Mouse (Mus musculus) heart, adult 11 months (tissue): ENCODE data around the gene Myadm.
"Not testable (repeated sequence)": the region's sequence is repeated elsewhere in the genome, so short reads cannot be mapped to it uniquely, and the experiment has no call there.

ENCODE experiments used
- DNase-seq: peaks from one replicate; pipeline ENCODE4 v3.0.0; 2022

The Myadm gene

DNA sequence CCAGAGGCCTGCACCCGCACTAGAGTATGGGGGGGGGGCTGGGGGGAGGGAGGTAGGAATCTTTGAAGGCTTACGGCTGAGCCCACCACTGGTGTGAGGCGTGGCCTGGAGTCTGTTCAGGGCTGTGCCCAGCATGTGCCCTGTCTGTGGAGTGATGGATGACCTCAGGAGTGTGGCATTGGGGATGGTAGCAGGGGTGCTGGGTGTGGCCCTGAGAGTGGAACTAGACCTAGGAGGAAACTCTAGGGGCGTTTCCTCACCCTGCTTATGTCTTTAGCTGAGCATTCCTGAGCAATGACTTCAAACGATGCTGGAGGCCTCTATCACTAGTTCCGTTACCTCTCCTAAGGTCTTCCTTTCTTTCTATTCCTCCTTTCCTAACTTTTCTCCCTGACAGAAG is 2.3 kb downstream of the Myadm start:
- peak; percentile 98 for DNase-seq

DNA sequence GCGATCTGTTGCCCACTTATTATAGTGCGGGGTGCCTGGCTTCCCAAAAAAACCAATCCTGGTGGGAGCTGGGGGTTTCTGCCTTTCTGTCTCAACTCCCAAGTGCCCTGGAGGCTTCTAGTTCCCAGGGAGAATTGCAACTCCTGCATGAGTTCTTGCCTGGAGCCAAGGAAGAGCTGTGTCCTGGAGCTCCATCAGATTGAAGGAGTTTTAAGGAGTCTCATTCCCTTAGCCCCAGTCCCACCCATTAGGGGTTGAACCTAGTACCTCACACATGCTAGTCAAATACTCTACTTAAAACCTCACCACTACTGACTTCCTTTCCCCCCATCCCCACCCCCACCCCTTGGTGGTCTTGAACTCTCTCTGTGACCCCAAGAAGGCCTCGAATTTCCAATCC is 2.9 kb downstream of the Myadm start:
- no peak for DNase-seq

DNA sequence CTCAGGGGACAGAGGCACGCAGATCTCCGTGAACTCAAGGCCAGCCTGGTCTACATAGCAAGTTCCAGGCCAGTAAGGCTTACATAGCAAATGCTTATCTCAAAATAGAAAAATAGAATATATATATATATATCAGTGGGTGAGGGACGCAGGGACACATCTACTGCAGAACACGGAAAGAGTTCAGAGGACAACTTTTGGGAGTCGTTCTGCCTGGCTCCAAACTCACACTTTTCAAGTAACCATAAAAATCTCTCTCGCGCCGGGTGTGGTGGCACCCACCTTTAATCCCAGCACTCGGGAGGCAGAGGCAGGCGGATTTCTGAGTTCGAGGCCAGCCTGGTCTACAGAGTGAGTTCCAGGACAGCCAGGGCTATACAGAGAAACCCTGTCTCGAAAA is 3.4 kb downstream of the Myadm start:
- DNase-seq: not testable (repeated sequence)

DNA sequence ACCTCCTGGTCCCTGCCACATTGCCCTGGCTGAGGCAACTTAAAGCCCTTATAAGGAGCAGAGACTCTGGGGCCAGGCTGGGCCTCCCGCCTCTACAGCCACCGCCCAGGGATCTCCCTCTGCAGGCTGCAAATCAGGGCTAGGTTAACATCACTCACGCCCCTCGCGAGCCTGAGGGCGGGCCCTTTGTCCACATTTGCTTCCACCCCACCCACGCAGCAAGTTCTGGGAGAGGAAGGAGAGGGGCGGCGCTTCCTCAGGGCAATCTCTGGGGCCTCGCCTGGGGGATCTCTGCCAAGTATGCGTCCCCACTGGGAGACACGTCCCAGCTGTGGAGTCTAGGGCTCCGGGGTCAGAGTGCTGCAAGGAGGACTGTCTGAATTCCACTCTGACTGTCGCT is 3.9 kb downstream of the Myadm start:
- peak; percentile 100 for DNase-seq

- DNase-seq: no peak
These were observed 5.9 kb downstream of the Myadm start for GRCm38 (mm10) chr7:3294794-3295193.

- peak; percentile 80 for DNase-seq
These were observed 6.6 kb downstream of the Myadm start for GRCm38 (mm10) chr7:3295321-3296110.

DNA sequence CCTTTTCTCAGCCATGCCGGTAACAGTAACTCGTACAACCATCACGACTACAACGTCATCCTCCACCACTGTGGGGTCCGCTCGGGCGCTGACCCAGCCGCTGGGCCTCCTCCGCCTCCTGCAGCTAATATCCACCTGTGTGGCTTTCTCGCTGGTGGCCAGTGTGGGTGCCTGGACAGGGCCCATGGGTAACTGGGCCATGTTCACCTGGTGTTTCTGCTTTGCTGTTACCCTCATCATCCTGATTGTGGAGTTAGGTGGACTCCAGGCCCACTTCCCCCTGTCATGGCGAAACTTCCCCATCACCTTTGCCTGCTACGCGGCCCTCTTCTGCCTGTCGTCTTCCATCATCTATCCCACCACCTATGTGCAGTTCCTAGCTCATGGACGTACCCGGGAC is 7.8 kb downstream of the Myadm start:
- peak; percentile 92 for DNase-seq

- peak; percentile 90 for DNase-seq
These were observed 11.2 kb downstream of the Myadm start for GRCm38 (mm10) chr7:3299941-3300617.

GRCm38 (mm10) chr7:3300891-3301627 is 12.2 kb downstream of the Myadm start:
- DNase-seq: peak; percentile 90

GRCm38 (mm10) chr7:3301628-3302555 is 13.0 kb downstream of the Myadm start:
- peak; percentile 97 for DNase-seq

GRCm38 (mm10) chr7:3302556-3303275 is 13.8 kb downstream of the Myadm start:
- peak; percentile 93 for DNase-seq

- peak; percentile 95 for DNase-seq
These were observed 14.4 kb downstream of the Myadm start for GRCm38 (mm10) chr7:3303276-3303781.

- peak; percentile 93 for DNase-seq
These were observed 14.9 kb downstream of the Myadm start for GRCm38 (mm10) chr7:3303789-3304188.

DNA sequence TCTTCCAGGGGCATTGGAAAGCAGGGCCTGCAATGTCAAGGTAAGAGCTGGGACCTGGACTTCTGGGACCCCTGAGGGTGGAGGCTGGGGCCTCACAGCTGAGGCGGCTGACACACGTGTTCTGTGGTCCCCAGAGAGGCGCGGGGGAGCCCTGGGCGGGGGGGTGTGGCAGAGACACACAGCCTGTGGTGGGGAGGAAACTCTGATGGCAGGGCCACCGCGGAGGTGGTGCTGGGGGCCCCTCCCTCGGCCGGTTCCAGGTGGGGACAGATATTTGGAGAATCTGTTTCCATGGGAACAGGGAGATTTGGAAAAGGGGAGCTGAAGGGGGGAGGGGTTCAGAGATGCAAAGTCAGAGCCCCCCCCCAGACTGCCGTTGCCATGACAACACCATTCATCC is 15.4 kb downstream of the Myadm start:
- peak; percentile 94 for DNase-seq

- DNase-seq: peak; percentile 62
These were observed 17.5 kb downstream of the Myadm start for GRCm38 (mm10) chr7:3306400-3306799.

- DNase-seq: peak; percentile 71
These were observed 19.8 kb downstream of the Myadm start for GRCm38 (mm10) chr7:3308646-3309045.

- DNase-seq: no peak
These were observed 21.4 kb downstream of the Myadm start for GRCm38 (mm10) chr7:3310233-3310632.

- peak; percentile 84 for DNase-seq
These were observed 24.7 kb downstream of the Myadm start for GRCm38 (mm10) chr7:3313571-3313970.

- DNase-seq: peak; percentile 84
These were observed 25.2 kb downstream of the Myadm start for GRCm38 (mm10) chr7:3314121-3314520.

- peak; percentile 63 for DNase-seq
These were observed 28.8 kb downstream of the Myadm start for GRCm38 (mm10) chr7:3317704-3318103.

GRCm38 (mm10) chr7:3320856-3321255 is 32.0 kb downstream of the Myadm start:
- peak; percentile 71 for DNase-seq

GRCm38 (mm10) chr7:3323826-3324225 is 34.9 kb downstream of the Myadm start:
- no peak for DNase-seq
